Mouse (Mus musculus) gonadal fat pad, adult 2 months (tissue): ENCODE data around the gene Ppp6r3. TPM values are rescaled to one million over a fixed set of nuclear protein-coding genes. Genes with fewer than 3 reads are reported as not detected.
A peak's percentile ranks its signal among the peaks of the same experiment; 100 is the strongest.

Source experiments
- DNase-seq: peaks from one replicate; pipeline ENCODE4 v3.0.0-alpha.2; 2012; ENCODE audit warnings: low read depth
- polyA plus RNA-seq: library from polyadenylated mRNA; depleted of rRNA; stranded (reverse); fragments of >200 nt; gene quantifications from 2 replicates; pipeline ENCODE4 v1.2.3, GENCODE M21; 2012

Ppp6r3 gene
- polyA plus RNA-seq, 1 experiment, result 43.7 TPM

DNA sequence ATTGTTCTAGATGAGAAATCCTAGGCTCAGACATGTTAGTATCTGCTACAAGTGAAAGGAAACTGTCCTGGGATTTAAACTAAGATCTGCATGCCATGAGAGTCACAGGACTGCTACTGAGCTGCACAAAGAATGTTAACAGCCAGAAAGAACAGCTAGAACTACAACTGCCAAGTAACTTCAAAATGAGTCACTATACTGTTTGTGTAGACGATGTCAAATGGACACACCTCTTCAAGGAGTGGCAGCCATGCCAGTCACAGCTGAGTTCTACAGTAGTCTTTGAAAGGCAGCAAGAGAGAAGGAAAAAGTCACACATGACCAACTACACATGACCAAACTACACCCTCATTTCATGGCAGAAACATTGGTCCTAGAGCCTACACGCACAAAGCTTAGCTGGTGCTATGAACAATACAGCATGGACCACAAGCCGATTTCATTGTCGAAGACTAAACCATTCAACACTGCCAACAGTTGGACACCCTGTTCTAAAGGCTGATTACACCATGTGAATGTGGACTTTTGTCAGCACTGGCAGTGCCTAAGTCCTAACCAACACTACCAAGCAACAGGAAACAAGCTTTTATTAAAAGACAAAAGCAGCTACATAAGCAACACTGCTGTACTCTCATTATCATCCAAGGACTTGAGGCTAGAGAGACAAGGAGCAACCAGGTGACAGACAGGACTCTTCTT is 55.9 kb downstream of the Ppp6r3 start:
- no peak for DNase-seq

- no peak for DNase-seq
Measured at GRCm38 (mm10) chr19:3497216-3497615, 78.3 kb downstream of the Ppp6r3 start.

DNA sequence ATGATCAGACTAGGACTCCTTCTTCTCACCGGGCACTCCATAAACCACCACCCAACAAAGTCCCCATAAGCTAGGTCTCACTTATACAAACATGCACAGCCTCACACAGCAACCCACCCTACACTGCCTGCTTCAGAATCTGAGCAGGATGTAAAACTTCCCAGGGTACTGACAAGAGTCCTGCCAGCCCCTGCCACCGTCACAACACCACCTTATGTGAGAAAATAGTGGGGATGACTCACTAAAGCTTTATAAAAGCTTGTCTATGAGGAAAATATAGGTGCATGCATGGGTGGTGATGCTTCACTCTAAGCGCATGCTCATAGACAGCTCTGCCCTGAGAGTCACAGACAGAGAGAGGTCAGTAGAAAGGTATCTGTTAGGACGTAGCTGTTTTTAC is 85.7 kb downstream of the Ppp6r3 start:
- no peak for DNase-seq

DNA sequence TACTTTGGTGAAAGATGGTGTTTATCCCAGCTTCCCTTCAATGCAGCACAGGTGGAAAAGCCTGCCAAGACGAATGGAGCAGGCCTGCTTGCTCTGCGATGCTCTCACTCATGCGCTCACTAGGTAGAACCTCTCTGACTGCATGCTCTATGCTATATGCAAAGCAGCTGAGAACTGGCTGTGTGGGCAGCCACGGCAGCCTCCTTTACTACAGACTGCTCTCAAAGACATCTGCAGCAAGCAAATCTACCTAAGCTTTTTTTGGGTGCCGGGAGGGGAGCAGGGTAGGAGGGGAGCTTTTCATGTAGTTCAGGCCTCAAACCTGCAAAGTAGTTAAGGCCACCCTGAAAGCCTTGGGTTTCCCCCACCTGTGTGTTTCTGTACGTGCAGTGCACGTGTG is 92.7 kb downstream of the Ppp6r3 start:
- DNase-seq, result no peak

GRCm38 (mm10) chr19:3480101-3480500 is 95.4 kb downstream of the Ppp6r3 start:
- DNase-seq, result no peak

- no peak for DNase-seq
Measured at GRCm38 (mm10) chr19:3476996-3477395, 98.6 kb downstream of the Ppp6r3 start.

DNA sequence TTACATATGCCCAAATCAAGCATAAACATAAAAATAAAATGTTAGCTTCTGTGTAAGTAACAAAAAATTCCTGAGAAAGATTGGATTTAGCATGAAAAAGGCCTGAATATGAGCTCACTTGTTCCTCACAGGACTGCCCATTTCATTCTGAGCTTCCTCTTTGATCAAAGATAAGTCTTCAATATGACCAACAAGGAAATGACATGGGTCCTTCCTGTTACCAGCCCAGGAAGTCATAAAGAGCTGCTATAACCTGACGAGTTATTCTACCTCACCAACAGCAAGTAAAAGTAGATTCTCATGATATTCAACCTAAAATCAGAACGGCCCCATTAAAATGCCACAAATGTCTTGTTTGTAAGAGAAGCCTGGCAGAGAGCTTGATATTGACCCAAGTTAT is 104.3 kb downstream of the Ppp6r3 start:
- DNase-seq, result no peak

- no peak for DNase-seq
Measured at GRCm38 (mm10) chr19:3467574-3467973, 108.0 kb downstream of the Ppp6r3 start.

DNA sequence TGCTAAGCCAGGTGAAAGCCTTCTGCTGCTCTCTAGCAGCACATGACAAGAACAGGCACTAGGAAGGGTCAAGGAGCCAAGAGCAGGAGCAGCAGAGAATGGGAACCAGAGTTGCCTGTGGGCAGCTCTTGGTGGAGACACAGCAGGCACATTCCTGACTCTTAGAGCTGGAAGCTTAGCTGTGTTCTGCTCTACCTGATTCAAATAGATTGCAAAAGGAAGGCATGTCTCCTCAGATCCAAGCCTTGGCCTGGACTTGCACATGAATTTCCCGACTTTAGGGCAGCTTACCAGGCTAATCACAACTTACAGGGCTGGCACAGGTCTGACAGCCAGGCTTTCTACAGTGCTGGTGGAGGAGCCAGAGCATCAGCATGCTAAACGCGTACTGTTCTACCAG is 115.6 kb downstream of the Ppp6r3 start:
- DNase-seq, result peak; percentile 93

GRCm38 (mm10) chr19:3458331-3459099 is 117.0 kb downstream of the Ppp6r3 start:
- no peak for DNase-seq

DNA sequence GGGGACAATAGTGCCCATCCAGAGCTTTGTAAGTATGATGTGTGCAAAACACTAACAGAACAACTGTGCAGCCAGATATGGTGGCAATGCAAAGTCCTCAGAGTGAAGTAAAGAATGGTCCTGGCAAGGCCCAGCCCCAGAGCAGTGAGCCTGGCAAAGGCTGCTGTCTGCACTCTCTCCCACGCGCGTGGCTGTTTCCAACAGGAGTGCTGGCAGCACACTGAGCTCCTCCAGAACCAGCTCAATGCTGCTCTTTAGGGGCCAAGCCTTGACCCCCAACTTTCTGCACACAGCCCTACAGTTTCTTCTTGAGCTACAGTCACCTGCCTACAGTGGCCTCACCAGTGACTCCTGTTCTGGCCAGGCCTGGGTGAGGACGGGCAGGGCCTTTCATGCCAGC is 117.8 kb downstream of the Ppp6r3 start:
- DNase-seq, result no peak

DNA sequence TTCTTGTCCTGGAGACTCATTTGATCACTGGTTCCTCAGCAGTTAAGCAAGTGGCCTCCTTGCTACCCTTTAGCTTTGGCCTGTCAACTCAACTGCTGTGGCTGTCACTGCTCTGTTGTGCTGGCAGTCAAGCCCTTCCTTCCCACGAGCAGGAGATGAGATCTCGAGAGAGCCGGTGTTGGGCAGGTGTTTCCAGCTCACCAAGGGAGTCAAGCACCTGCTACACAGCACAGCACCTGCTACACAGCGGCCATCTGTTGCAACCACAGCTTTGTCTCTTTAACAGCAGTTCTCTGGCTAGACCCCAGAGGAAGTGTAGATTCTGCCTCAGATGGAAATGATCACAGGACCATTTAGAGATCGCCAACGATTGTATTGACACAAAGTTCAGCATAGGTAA is 123.9 kb downstream of the Ppp6r3 start:
- no peak for DNase-seq

DNA sequence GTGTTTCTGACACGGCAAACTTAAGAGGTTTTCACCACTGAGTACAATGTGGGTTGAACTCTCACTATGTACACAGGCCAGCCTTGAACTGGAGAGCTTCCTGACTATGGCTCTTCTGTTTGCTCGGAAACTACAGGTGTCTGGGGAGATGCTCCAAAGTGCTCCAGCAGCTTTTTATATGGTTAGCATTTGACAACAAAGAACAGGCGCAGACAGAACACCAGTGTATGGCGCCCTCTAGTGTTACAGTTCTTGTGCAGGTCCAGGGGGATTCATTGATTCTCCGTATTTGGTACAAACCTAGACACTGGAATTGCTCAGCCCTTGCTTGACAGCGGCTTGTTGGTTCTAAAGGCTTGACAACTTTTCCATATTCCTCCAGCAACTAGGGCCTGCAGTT is 124.4 kb downstream of the Ppp6r3 start:
- no peak for DNase-seq

- DNase-seq, result no peak
Measured at GRCm38 (mm10) chr19:3450714-3451113, 124.8 kb downstream of the Ppp6r3 start.

DNA sequence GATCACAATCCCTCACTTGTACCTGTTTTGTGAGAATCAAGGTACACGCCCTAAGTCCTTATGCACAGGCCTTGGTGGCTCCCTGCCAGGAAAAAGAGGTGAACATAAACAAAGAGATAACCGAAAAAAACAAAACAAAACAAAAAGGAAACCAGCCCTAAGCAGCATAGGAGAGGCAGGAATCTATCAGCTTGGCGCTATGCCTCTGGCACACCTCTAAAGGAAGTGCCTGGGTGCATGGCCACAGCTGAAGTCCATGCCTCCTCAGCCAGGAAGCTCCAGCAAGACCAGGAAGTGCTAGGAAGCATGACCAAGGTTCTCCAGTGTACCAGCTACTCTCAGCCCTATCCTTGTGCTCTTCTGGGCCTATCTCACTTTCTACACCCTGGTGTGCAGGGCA is 126.3 kb downstream of the Ppp6r3 start:
- no peak for DNase-seq

DNA sequence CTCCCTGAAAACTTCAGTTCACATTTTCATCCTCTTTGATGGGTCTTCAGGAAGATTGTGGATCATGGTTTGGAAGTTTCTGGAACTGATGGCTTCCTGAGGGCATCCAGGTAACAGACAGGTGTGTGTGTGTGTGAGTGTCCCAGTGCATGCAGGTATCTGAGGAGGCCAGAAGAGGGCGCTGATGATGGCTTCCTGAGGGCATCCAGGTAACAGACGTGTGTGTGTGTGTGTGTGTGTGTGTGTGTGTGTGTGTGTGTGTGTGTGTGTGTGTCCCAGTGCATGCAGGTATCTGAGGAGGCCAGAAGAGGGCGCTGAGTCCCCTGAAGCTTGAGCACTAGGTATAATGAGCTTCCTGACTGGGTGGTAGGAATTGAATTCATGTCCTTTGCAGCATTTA is 128.2 kb downstream of the Ppp6r3 start:
- no peak for DNase-seq

DNA sequence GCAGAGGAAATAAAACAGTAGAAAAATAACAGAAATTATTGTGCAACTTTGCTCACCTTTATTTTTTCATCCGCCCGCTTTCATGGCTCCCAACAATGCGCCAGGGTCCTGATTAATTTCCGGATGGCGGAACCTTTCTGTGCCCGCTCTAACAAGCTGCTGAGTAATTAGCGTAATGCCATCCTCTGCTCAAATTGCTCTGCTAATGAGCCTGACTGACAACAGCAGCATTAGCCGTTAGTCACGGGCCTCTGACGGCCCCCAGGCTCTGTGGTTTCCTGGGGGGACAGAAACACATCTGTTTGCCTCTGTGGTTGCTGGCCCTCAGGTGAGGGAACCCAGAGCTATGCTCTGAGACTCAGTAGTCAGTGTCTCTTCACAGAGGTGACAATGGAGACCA is 134.5 kb downstream of the Ppp6r3 start:
- DNase-seq, result no peak

- DNase-seq, result no peak
Measured at GRCm38 (mm10) chr19:3440667-3441066, 134.9 kb downstream of the Ppp6r3 start.

- no peak for DNase-seq
Measured at GRCm38 (mm10) chr19:3437980-3438379, 137.6 kb downstream of the Ppp6r3 start.

- DNase-seq, result no peak
Measured at GRCm38 (mm10) chr19:3436840-3437239, 138.7 kb downstream of the Ppp6r3 start.

DNA sequence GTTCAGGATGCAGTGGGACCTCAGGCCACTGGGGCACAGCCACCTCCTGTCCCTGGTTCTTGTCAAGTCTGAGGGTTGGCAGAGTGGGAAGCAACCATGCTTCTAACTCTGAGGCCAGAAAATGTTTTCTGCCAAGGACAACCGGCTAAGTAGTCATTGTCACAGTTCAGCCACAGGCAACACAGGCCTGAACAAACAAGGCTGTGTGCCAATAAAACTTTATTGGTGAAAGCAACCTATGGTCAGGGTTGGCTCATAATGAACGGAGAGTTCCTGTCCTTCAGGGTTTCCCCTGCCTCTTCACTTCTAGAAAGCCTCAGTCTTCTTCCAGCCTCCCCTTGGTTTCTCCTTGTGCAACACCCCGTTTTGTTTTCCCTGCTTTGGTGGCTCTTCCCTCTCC is 139.7 kb downstream of the Ppp6r3 start:
- DNase-seq, result peak; percentile 59

DNA sequence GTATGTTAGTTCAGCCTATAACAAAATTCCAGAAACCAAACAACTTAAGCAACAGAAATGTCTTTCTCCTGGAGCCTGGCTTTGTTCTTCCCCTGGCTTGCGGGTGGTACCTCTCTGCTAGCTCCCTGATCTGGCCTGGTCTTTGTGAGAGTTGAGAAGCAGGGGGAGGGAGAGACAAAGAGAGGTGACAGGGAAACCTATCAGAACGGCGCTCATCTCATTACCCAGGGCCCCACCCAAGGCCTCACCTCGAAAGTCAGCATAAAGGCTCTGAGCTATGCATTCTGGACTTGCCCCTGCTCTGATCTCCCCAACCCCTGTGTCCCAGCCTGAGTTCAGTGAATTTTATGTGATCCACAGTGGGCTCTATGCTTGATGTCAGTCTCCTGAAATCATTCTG is 140.9 kb downstream of the Ppp6r3 start:
- DNase-seq, result no peak

- no peak for DNase-seq
Measured at GRCm38 (mm10) chr19:3434124-3434523, 141.4 kb downstream of the Ppp6r3 start.

GRCm38 (mm10) chr19:3431969-3432368 is 143.6 kb downstream of the Ppp6r3 start:
- no peak for DNase-seq
